Mouse (Mus musculus) A20 (cell line): ENCODE results near the gene Ccdc97.
"Not testable (repeated sequence)": the region's sequence is repeated elsewhere in the genome, so short reads cannot be mapped to it uniquely, and the experiment has no call there.

Source experiments
- DNase-seq: peaks from one replicate; pipeline ENCODE4 v3.0.0-alpha.2; 2011; ENCODE audit warnings: low read depth, low spot score

Ccdc97 gene

DNA sequence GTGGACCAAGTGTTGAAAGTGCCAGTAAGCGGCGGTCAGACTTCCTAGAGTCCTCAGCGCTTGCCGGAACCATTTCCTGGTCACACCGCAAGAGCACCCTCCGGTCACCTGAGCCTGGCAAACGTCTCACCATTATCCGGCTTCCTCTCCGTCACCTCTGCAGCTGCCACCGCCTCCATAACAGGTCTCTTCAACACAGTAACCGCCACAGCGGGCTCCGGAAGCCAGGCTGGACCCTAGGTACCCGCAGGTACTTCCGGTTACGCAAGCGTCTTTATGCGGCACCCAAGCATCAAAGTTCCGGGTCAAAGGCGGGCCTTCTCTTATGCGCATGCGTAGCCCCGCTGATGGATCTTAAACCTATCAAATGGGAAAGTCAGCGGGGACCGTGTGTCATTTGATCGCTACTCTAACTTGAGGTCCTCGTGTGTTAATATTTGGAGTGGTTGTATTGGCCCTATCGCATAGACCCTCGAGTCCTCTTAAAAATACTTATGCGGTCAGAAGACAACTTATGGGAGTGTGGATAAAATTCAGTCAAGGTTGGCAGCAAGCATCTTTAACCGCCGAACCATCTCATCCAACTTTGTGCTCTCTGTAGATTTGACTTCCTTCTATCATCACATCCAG is at the start of gene Ccdc97:
Gene Ccdc97 (minus strand): TSS at position 301 of the 630 bp plus-strand sequence.
- DNase-seq: peak; percentile 97

DNA sequence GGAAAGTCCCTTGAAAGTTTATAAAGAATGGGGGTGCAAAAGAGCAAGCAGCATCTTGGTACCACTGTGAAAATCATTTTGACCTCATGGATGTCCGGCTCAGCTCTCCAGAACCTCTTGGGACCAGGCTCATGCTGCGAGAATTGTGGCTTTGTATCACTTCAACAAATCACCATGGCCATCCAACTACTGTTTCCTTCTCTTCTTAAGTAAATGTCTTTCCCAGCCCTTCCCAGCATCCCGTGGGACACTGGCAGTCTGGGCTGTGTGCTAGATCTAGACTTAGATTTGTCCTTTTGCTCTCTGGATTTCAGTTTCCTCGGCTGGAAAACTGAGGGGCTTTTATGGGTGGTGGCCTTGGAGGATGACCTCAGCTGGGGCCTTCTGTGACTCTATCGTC is 49.3 kb upstream of the Ccdc97 start:
- DNase-seq: no peak

DNA sequence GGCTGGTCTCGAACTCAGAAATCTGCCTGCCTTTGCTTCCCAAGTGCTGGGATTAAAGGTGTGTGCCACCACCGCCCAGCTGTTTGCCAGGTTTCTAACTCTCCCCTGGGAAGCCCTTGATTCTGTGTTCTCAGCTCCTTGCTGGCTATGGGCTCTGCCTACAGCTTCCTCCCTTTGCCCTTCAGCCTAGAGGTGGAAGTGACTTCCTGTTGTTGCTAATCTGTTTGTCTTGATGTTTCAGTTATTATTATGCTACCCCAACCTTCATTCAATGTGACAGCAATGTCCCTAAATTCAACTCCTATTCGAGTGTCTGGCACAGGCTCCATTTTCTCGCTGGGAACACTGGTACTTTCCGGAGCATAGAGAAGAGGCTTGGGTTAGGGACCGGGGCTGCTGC is 47.2 kb upstream of the Ccdc97 start:
- DNase-seq: no peak

DNA sequence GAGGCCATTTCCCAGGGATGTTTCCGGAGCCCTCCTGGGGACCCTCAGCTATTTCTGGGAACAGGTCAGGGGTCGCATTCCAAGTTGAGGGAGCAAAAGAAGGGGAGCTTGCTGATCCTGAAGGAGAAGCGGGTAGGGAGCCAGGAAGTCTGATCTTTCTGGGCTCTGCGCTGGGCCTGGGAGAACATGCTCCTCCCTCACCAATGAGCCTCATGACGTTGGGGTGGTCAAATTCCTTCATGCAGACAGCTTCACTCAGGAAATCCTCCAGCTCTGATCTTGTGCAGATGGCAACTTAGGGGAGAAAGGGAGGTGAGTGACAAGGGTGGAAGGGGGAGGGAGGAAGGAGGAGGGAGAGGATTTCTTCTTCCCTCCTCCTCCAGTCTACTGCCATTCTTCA is 45.3 kb upstream of the Ccdc97 start:
- no peak for DNase-seq

DNA sequence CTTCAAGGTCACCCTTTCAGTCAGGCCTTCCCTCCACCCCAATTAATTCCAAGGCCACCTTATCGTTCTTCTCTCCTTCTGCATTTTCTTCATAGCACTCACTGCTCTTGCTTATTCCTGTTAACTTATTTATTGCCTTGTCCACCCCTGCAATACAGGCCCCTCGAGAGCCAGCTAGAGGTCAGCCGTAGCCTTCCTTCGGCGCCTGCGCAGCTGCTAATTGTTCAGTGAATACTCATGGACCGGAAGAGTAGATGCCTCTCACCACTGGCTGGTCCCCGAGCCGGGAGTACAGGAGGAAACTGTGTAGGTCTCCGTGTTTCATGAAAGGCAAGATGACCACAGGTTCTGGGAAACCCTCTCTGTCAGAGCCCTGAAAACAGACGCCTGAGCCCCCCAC is 44.8 kb upstream of the Ccdc97 start:
- no peak for DNase-seq

DNA sequence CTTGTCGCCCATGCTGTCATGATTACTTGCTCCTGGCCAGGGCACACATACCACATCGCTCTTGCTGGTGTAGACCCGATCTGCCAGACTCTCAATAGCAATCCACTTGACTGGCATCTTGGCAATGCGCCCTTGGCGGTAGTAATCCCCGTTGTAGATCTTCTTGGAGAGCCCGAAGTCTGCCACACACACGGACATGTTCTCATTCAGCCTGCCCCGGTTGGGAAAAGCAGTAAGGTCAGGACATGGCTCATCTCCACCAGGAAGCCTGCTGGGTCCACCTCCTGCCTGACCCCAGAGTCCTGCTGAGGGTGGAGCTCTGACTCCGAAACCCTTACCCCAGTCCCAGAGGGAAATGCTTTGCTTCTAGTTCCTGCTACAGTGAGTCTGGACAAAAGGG is 42.5 kb upstream of the Ccdc97 start:
- DNase-seq: no peak

DNA sequence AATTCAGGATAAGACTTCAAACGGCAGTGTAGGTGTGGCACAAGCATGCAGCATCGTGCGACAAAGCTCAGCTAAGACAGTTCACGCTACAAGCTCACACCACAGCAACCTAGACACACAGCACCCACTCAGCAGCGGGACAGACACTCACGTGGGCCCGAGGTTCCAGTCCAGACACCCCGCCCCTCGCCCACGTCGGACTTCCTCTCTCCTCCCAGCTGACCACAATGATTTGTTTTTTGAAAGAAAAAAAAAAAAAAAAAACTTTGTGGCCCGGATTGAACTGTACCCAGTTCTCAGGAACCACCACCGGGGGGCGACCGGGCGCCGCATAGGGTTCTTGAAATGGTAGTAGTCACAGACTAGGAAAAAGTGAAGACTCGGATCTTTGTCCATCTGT is 37.1 kb upstream of the Ccdc97 start:
- peak; percentile 92 for DNase-seq

DNA sequence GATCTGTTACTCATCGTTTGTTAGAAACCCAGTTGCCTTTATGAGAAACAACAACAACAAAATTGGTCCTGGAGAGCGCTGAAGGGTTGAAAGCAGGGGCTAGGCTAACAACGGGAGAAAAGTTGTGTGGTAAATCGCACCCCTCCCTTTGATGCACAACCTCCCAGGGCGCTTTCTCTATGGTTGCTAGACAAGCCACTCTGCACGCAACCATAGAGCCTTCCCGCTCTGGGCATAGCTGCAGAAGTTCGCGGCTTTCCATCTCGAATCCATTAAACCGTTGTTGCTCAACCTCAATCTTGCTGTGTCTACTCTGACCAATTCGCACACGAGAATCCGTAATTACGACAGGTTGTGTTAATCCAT is 36.6 kb upstream of the Ccdc97 start:
- no peak for DNase-seq

DNA sequence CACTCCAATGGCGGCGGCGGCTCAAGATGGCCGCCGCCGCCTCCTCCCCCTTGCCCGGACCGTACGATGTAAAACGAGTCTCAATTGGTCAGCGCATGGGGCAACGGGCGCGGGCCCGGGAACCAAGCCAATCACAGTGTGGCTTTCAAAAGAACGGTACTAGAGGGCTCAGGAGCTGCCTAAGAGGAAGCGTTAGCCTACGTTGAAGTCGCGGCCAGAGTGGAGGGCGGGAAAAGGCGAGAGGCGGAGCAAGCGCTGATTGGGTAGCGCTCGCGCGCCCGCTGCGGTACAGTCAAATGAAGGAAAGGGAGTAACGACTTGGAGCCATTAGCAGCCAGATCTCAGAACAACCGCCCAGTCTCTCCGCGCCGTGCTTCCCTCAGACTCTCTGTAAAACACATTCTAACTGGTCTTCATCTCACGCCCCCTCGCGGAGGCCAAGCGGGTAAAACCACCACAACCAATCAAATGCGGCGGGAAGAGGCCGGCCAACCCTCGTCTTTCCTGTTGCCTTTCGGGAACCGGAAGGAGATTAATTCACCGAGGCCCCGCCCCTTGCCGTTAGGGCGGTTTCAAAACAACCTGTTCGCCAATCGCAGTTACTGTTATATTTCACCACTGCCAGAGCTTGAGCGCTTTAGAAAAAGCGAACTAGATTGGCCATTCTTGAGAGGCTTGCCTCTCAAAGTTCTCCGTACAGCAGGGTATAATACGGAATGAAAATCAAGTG is 36.0 kb upstream of the Ccdc97 start, which contains the start of gene Hnrnpul1:
Gene Hnrnpul1 (minus strand): TSS at position 20 of the 730 bp plus-strand sequence.
- DNase-seq: peak; percentile 100

DNA sequence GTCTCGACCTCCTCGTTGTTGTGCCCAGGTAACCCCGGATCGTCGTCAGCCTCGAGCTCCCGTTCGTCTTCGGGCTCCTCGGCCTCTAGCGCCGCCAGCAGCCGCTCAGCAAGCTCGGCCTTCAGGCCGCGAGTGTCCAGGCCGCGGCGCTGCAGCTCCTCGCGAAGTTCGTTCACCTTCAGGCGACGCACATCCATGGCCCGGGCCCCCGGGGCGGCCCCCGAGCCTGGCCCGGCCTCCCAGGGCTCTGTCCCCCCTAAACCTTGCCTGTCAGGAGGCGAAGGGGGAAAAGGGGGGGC is 35.5 kb upstream of the Ccdc97 start:
- DNase-seq: no peak

DNA sequence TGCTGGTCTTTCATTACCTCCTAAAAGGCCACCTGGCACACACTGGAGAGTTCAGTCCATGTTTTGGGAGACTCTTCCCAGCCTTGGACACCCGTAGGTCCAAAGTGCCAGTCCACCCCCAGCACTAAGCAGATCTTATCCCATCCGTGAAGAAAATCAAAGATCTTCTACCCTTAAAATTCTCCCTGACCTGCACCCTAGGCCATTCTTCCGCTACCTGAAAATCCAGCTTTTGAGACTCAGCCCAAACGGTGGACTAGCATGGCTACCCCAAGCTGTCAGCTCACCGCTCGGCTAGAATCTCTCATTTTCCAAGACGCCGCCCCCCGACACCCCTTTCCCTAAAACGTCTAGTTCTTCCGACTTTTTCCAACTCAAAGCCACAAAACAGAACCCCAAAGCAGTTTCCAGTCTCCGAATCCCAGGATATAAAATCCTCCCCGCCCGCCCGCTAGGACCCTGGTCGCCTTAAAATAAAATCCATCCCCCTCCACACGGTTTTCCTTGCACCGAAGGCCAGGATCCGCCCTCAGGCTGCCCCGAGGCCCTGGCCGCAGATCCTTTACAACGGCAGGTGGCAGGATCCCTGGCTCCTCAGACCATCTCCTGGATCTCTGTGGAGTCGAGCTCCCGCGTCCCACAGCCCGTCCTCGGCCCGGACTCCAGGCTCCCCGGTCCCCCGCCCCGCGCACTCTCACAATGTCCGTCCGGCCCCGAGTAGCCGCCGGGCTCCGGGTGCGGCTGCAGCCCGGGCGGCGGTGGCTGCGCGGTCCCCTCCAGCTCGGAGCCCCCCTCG is 35.0 kb upstream of the Ccdc97 start:
- DNase-seq: peak; percentile 15

DNA sequence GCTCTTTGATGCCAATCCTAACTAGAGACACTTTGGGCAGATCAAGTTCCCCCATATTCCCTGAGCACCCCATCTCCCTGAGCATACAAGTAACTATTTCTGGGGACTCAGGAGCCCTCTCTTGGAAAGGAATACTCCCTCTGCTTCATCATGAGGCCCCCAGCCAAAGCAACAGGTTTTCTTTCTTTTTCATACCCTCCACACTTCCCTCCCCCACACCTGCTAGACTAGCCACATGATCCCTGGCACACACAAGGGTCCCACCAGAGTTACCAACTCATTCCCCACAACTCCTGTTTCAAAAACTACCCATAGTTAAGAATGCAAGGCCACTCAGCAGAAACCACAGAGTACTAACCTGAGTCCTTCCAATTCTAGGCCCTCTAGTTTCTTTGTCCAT is 34.2 kb upstream of the Ccdc97 start:
- DNase-seq: peak; percentile 22

DNA sequence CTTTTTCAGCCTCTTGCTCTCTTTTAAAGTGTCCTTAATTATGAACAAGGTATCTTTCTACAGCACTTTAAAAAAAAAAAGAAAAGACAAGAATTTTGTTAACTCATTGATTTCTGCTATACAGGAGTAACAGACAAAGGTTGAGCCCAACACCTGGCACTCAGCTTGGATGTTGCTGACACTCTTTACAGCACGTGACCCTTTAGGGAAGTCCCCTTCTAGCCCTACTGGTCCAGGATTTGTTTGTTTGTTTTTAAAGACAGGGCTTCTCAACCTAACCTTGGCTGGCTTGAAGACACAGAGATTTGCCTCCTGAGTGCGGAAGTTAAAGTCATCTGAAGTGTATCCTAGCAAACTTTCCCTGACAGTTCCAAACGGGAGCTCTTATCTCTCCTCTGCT is 28.0 kb upstream of the Ccdc97 start:
- peak; percentile 49 for DNase-seq

DNA sequence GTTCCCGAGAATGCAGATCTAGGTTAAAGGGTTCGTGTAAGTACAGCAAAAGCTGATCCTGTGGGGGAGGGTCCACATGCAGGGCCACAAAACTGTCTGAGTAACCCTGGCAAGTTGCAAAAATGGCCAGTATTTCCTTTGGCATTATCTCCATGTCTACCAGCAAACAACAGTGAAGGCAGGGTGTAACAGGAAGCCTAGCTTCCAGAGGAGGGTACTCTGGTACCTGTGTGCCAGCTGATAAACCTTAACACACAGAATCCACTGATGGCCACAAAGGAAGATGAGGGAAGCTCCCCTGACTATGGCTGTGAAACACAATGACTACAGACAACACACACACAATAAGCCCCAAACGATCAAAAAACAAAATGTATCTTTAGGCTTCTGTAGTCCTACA is 19.4 kb upstream of the Ccdc97 start:
- no peak for DNase-seq

DNA sequence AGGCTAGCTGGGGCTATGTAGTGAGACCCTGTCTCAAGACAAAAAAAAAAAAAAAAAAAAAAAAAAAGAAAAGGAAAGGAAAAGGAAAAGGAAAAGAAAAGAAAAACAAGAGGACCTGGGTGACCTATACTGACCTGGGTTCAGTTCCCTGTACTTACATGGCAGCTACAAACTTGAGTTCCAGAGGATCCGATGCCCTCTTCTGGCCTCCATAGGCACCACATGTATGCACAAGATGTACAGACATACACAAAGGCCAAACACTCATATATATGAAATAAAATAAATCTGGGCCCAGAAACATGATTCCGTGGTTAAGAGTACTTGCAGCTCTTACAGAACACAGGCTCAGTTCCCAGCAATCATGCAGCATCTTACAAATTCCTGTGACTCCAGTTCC is 18.0 kb upstream of the Ccdc97 start:
- peak; percentile 39 for DNase-seq

DNA sequence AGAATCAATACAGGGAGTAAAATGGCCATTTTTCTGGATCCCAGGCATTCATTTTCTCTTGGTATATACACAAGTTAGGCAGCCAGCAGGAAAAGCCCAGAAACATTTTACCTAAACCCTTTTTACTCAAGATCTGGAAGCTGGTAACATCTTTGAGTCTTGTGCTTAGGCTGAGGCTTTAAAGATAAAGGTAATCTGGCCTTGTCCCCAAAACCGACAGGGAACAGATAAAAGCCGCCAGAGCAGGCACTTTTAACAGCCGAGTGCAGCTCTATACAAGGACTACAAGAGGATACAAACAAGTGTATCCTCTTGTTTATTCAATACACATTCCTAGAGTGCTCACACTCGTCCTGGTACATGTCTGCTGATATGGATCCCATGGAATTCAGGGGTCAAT is 16.1 kb upstream of the Ccdc97 start:
- DNase-seq: no peak

DNA sequence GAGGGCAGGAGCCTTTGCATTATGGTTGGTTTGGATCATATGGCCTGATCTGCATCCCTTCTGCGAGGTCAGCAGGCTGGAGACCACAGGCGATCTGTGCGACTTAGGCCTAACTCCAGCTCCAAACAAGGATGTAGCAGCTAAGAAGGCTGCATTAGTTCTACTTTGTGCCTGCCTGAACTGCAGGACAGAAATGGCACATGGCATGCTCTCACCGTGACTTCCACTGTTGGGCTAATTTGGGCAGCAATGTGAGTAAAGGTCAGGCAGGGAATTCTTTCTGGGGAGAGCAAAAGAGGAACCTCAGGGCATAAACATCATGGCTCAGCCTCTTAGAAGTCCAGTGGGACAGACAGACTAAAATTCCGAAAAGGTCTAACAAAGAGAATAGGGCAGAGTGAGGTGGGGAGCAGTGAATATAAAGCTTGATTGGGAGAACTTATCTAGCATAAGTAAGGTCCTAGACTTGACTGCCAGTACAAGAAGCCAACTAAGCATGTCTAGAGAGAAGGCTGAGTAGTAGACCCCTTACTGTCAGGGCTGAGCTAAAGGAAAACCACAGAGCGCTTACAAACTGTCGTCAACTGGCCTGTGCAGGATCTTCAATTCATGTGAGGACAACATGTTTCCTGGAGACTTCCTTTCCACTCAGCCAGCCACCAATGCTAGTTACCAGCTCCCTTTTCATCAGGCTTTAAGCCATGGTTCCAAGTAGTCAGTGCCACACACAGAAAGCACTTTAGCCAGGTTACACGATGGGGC is 12.6 kb upstream of the Ccdc97 start:
- DNase-seq: no peak

DNA sequence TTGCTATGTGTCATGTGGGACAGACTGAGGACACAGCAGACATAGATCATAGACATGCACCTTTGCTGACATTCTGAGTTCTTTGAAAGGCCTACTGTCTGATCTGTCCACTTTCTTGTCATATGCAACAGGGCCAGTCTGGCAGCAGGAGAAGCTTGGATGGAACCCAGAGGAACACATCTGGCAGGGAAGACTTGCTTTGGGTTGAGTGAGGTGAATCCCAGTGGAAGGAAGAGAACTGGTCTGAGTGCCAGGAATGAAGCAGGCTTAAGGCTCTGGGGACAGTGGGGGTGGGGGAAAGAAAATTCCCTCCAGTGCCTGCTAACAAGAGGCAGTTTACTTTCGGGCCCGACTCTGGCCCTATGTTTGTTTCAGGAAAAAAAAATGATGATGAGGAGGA is 11.0 kb upstream of the Ccdc97 start:
- DNase-seq: no peak

DNA sequence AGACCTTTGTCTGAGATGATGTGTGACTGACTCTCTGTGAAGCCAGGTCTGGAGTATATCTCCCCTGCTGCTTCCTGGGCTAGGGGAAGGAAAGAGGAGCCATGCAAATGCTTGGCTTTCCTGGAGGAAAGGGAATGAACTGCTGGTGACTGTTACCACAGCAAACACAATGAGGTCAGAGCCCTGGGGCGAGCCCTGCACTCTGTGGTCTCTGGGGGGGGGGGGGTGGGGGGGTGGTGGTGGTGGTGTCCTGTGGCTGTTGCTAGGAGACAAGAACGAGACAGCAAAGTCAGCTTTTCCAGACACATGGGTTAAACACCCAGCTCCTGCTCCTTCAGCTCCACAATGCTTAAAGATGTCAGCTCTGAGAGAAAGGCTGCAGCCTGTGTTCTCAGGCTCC is 10.5 kb upstream of the Ccdc97 start:
- DNase-seq: no peak

DNA sequence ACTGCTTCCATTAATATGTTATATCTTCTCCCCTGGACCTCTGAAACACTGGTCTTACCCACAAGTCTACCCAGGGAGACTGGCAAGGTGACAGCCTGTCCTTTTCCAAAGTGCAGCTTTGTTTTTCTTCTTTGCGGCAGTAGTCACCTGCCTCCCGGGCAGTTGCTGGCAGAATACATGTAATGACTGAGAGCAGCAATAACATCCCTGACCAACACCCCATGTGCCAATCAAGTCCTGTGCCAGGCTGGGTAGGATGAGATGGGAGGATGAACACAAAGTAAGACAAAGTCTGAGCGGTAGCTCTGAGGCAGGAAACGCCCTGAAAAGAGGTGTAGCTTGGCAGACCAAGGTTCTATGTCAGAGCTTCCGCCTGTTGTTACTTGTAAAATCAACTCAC is 8.9 kb upstream of the Ccdc97 start:
- no peak for DNase-seq

DNA sequence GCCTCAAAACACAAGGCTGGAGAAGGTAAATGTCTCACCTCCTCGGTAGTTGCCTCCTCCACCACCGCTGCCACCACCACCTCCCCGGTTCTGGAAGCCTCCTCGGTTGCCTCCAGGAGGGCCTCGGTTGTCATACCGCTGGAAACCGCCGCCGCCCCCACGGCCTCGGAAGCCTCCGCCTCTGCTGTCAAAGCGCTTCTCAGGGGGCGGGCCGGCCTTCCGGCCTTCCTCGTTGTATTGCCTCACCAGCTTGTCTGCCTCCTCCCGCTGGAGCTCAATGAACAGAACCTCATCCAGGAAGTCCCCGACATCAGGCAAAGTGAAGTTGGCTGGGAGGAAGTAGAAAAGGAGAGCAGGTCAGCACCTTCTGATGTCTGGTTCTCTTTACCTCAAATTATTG is 7.0 kb upstream of the Ccdc97 start:
- DNase-seq: no peak

DNA sequence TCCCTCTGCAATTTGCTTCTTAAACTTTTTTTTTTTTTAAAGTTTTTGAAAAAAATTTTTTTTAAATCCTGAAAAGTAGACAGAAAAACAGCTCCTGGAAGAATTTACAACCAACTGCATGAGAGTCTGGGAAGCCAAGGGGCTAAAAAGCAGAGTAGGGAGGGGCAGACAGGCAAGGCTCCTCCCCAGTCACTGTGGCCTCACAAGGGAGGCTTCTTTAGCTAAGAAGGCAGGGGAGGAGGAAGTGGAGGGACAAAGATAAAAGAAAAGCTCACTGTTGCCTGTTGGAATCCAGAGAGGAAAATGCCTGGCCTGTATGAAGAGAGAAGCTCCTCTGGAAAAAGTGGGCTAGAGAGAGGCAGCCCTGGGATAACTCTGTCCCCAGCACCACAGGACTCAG is 2.9 kb upstream of the Ccdc97 start:
- not testable (repeated sequence) for DNase-seq
